Mouse (Mus musculus): ENCODE measurements around the gene Gabarap.

Gene Gabarap

GRCm38 (mm10) chr11:69968793-69969192 lies 22.1 kb upstream of the Gabarap start:
- DNase-seq (ENCODE audit: low spot score in 2 of 2), result no peak

GRCm38 (mm10) chr11:69970222-69970621 lies 20.7 kb upstream of the Gabarap start:
- no peak for DNase-seq (ENCODE audit: low spot score in 2 of 2)

GRCm38 (mm10) chr11:69970775-69971174 lies 20.2 kb upstream of the Gabarap start:
- DNase-seq (ENCODE audit: low spot score in 2 of 2), result no peak

GRCm38 (mm10) chr11:69974907-69975306 lies 16.0 kb upstream of the Gabarap start:
- DNase-seq (ENCODE audit: low spot score in 2 of 2), result no peak

- DNase-seq (ENCODE audit: low spot score in 2 of 2), result no peak
Measured at GRCm38 (mm10) chr11:69976271-69976670, 14.7 kb upstream of the Gabarap start.

GRCm38 (mm10) chr11:69979827-69980195 lies 11.1 kb upstream of the Gabarap start:
- peak in 1 of 2 experiments; percentile 20 for DNase-seq (ENCODE audit: low spot score in 2 of 2)

GRCm38 (mm10) chr11:69980196-69981140 lies 10.5 kb upstream of the Gabarap start:
- peak; percentile 92 for DNase-seq (ENCODE audit: low spot score in 2 of 2)

GRCm38 (mm10) chr11:69981141-69981762 lies 9.7 kb upstream of the Gabarap start, which contains the start of gene Ctdnep1:
Gene Ctdnep1, plus strand, starts transcription at chr11:69981156.
- DNase-seq (ENCODE audit: low spot score in 2 of 2), result peak in 1 of 2 experiments; percentile 50

- no peak for DNase-seq (ENCODE audit: low spot score in 2 of 2)
Measured at GRCm38 (mm10) chr11:69982225-69982624, 8.7 kb upstream of the Gabarap start, which contains the start of gene Elp5. Gene Elp5, minus strand, starts transcription at chr11:69982517.

- DNase-seq (ENCODE audit: low spot score in 2 of 2), result no peak
Measured at GRCm38 (mm10) chr11:69982877-69983276, 8.1 kb upstream of the Gabarap start.

GRCm38 (mm10) chr11:69983377-69983776 lies 7.6 kb upstream of the Gabarap start:
- no peak for DNase-seq (ENCODE audit: low spot score in 2 of 2)

- DNase-seq (ENCODE audit: low spot score in 2 of 2), result no peak
Measured at GRCm38 (mm10) chr11:69984431-69984830, 6.5 kb upstream of the Gabarap start.

- DNase-seq (ENCODE audit: low spot score in 2 of 2), result no peak
Measured at GRCm38 (mm10) chr11:69989949-69990348, 994 bp upstream of the Gabarap start.

- DNase-seq (ENCODE audit: low spot score in 2 of 2), result no peak
Measured at GRCm38 (mm10) chr11:69991711-69992110, 768 bp downstream of the Gabarap start.

- no peak for DNase-seq (ENCODE audit: low spot score in 2 of 2)
Measured at GRCm38 (mm10) chr11:69992396-69992795, 1.5 kb downstream of the Gabarap start.

GRCm38 (mm10) chr11:69992932-69993331 lies 2.0 kb downstream of the Gabarap start:
- DNase-seq (ENCODE audit: low spot score in 2 of 2), result no peak

- DNase-seq (ENCODE audit: low spot score in 2 of 2), result no peak
Measured at GRCm38 (mm10) chr11:69994401-69995090, 3.6 kb downstream of the Gabarap start.

- peak; percentile 97 to 98 for DNase-seq (ENCODE audit: low spot score in 2 of 2)
Measured at GRCm38 (mm10) chr11:69995391-69995960, 4.5 kb downstream of the Gabarap start, which contains the start of gene Phf23. Gene Phf23, plus strand, starts transcription at chr11:69995777.

- peak; percentile 41 to 44 for DNase-seq (ENCODE audit: low spot score in 2 of 2)
Measured at GRCm38 (mm10) chr11:69996161-69997061, 5.5 kb downstream of the Gabarap start.

GRCm38 (mm10) chr11:69997070-69997509 lies 6.1 kb downstream of the Gabarap start:
- peak; percentile 77 to 84 for DNase-seq (ENCODE audit: low spot score in 2 of 2)

Measured in natural killer cell, adult 2 months (primary cell).